Mouse (Mus musculus) forebrain, embryonic 16.5 days (tissue): Measurements from ENCODE around the gene Hist1h2br. TPM values are rescaled to one million over a fixed set of nuclear protein-coding genes. Genes with fewer than 3 reads are reported as not detected.
A peak's percentile ranks its signal among the peaks of the same experiment; 100 is the strongest.
"Not testable (repeated sequence)": the region's sequence is repeated elsewhere in the genome, so short reads cannot be mapped to it uniquely, and the experiment has no call there.

Experiments
- ATAC-seq: fragments of 200-750 bp; cut with Nextera tagmentation; 2 replicates; pipeline ENCODE4 v1.8.0; 2017; ENCODE audit warnings: mild to moderate bottlenecking, moderate library complexity
- H3K27ac ChIP-seq: fragments of 300-500 bp; sonication (generic); 2 replicates; pipeline ENCODE4 v1.5.1; 2014; ENCODE audit warnings: low read length, control low read depth
- H3K27me3 ChIP-seq: fragments of 300-500 bp; sonication (generic); replicated peaks from 2 replicates; pipeline ENCODE4 v1.6.1; 2014; ENCODE audit warnings: low read length; ENCODE audit not compliant: control insufficient read depth, insufficient read depth
- H3K36me3 ChIP-seq: fragments of 300-500 bp; sonication (generic); 2 replicates; pipeline ENCODE4 v1.6.1; 2014; ENCODE audit not compliant: control insufficient read depth, insufficient read depth
- H3K4me1 ChIP-seq: fragments of 300-500 bp; sonication (generic); replicated peaks from 2 replicates; pipeline ENCODE4 v1.6.1; 2014; ENCODE audit warnings: low read length; ENCODE audit not compliant: control insufficient read depth, insufficient read depth
- H3K4me2 ChIP-seq: fragments of 300-500 bp; sonication (generic); 2 replicates; pipeline ENCODE4 v1.6.1; 2014; ENCODE audit warnings: mild to moderate bottlenecking, low read length, control low read depth
- H3K4me3 ChIP-seq: fragments of 300-500 bp; sonication (generic); replicated peaks from 2 replicates; pipeline ENCODE4 v1.5.1; 2014; ENCODE audit warnings: mild to moderate bottlenecking, low read length, control low read depth
- H3K9ac ChIP-seq: fragments of 300-500 bp; sonication (generic); replicated peaks from 2 replicates; pipeline ENCODE4 v1.6.1; 2014; ENCODE audit warnings: low read depth, low read length, control low read depth
- H3K9me3 ChIP-seq: fragments of 300-500 bp; sonication (generic); 2 replicates; pipeline ENCODE4 v1.6.1; 2016; ENCODE audit warnings: low read length; ENCODE audit not compliant: control insufficient read depth
- WGBS: fragments of 180-500 bp; shearing (Covaris S2); extraction: QIAGEN DNeasy Blood & Tissue Kit; methylation state at CpG from one replicate; pipeline ENCODE4 v1.1.7; 2014; 5-methylcytosine and 5-hydroxymethylcytosine counted together
- polyA plus RNA-seq: library from polyadenylated mRNA; unstranded; fragments of >200 nt; fragmentation: Nextera tagmentation; extraction: Ambion mirVana; gene quantifications from 2 replicates; pipeline ENCODE4 v1.2.1, GENCODE M21; 2015

Hist1h2br gene
- polyA plus RNA-seq, 1 experiment from 2014 or later, result 8.3 TPM

GRCm38 (mm10) chr13:21831418-21832394 is 1.8 kb upstream of the Hist1h2br start, which contains the start of gene Hist1h4n:
Hist1h4n (minus strand) TSS chr13:21832196.
- H3K36me3 ChIP-seq, H3K9me3 ChIP-seq, H3K4me1 ChIP-seq, H3K9ac ChIP-seq, H3K27me3 ChIP-seq, H3K27ac ChIP-seq: not testable (repeated sequence)
- under 1% methylated on average over 18 of the region's 58 CpGs for WGBS
- ATAC-seq, result peak; percentile 80
- Histone ChIP-seq H3K4me2 (peak within 1 kb of the TSS; percentile 39), H3K4me3 (peak within 1 kb of the TSS; percentile 22; the same call in 1 of the 2 replicates)

DNA sequence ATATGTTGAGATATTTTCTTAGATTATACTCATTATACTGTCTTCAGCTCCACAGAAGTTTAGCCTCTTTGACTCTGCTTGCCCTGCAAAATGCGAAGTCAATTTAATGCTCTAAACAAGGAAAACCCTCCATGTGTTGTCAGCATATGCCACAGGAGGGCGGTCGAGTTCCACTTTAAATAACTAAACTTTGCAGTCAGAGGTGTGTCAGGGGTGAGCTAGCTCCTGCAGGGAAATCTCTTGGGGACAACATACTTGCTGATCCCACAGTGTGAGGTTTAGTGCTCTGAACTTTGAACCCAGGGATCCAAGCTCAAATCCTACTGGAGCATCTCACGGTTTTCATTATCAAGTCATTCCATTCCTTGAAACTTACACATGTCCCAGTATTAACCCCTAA is 7.0 kb downstream of the Hist1h2br start:
- not testable (repeated sequence) for H3K27me3 ChIP-seq, H3K4me3 ChIP-seq, H3K4me2 ChIP-seq, H3K36me3 ChIP-seq, H3K4me1 ChIP-seq, H3K27ac ChIP-seq, H3K9me3 ChIP-seq, H3K9ac ChIP-seq
- no CpG with 5 or more reads among the region's 4 CpGs for WGBS
- peak; percentile 76 for ATAC-seq

- H3K4me1 ChIP-seq, H3K9me3 ChIP-seq, H3K27ac ChIP-seq, ATAC-seq, H3K4me3 ChIP-seq, H3K9ac ChIP-seq, H3K27me3 ChIP-seq, H3K36me3 ChIP-seq, H3K4me2 ChIP-seq: not testable (repeated sequence)
These were observed 12.8 kb downstream of the Hist1h2br start for GRCm38 (mm10) chr13:21846356-21846755.

- Histone ChIP-seq H3K36me3 (no peaks in the 10 kb centered on the region), H3K4me2 (no peak overlapping the region), H3K9me3 (no peaks in the 10 kb centered on the region), H3K27ac (no peak overlapping the region), H3K4me1 (no peaks in the 10 kb centered on the region), H3K4me3 (no peak overlapping the region), H3K27me3 (no peaks in the 10 kb centered on the region), H3K9ac (no peak overlapping the region)
- ATAC-seq, result no peak
- WGBS, result 16% methylated on average over 8 of the region's 8 CpGs
These were observed 14.3 kb downstream of the Hist1h2br start for GRCm38 (mm10) chr13:21847883-21848282.

DNA sequence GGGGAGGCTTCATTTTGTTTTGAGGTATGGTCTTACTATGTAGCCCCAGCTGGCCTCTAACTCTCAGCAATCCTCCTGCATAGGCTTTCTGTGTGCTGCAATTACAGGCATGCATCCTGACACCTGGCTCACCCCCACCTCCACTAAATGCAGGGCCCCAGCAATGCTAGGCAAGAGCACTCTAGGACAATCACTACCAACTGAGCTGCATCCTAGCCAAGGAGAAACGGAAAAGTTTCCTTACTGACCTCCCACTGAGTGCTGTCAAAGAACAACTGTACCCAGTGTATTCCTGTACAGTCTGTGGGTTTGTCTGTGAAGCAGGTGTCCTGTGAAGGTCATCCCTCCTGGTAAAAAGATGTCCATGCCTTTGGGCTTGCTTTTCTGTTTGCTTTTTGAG is 17.2 kb downstream of the Hist1h2br start:
- H3K4me2 ChIP-seq, H3K27ac ChIP-seq, H3K4me1 ChIP-seq, H3K4me3 ChIP-seq, H3K9ac ChIP-seq, H3K36me3 ChIP-seq, ATAC-seq, H3K27me3 ChIP-seq, H3K9me3 ChIP-seq: not testable (repeated sequence)
- WGBS, result 34% methylated on average over 1 of the region's 1 CpGs

DNA sequence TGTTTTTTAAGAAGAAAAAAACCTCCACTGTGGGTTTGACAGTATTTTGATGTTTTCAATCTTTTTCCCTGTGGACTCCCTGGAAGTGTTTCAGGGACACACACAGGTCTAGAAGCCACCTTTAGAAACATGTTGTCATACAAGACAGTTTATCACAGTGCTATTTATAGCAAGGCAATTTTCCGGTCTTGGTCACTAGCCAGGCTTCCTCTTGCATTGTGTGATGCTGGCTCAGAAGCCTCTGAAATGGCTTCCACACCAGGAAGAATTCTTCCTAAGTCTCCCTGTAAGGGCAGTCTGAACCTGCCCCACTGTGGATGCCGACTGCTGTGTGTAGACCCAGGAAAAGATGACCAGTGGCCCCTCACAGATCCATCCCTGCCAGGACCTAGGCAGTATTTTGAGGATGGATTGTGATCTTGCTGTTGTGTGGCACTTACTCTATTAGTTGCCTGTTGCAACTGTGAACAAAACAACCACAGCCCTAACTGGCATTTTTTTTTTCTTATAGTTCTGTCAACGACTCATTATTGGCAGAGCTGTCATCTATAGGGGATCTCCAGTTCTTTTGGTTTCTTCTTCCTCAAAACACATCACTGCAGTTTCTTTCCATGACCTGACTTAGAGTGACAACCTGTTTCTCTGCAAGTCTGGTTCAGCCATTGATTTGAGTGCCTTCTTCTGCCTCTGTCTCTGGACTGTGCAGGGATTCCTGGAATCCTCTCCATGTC is 18.8 kb downstream of the Hist1h2br start:
- Histone ChIP-seq H3K4me1 (no peaks in the 10 kb centered on the region; the same call in 1 of the 2 replicates), H3K9ac (no peak overlapping the region), H3K27ac (no peak overlapping the region), H3K9me3 (no peaks in the 10 kb centered on the region), H3K27me3 (no peaks in the 10 kb centered on the region), H3K36me3 (no peaks in the 10 kb centered on the region), H3K4me3 (no peak overlapping the region), H3K4me2 (no peak overlapping the region)
- WGBS, result 64% methylated on average over 3 of the region's 3 CpGs
- ATAC-seq, result no peak

DNA sequence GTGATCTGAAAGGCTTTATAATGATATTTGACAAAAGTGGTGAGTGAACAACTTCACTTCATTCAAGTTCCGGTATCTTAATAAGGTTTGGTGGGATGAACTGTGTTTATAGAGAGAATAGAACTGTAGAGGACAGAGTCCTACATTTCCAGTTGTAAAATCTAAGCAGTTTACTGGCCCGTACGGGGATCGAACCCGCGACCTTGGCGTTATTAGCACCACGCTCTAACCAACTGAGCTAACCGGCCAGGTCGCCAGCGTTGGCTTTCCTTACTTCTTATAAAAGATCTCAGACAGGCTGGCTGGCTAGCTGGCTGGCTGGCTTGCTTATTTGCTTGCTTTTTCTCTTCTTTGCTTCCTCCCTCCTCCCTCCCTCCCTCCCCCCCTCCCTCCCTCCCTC is 21.6 kb downstream of the Hist1h2br start:
- no peaks in the 10 kb centered on the region for H3K9me3 ChIP-seq
- peak; percentile 84 for ATAC-seq
- under 1% methylated on average over 11 of the region's 11 CpGs for WGBS

GRCm38 (mm10) chr13:21855698-21856162 is 22.2 kb downstream of the Hist1h2br start:
- Histone ChIP-seq H3K27me3 (no peaks in the 10 kb centered on the region), H3K27ac (no peak overlapping the region), H3K9me3 (no peaks in the 10 kb centered on the region), H3K9ac (peak overlapping the region; percentile 28), H3K4me3 (peak overlapping the region; percentile 37), H3K4me1 (no peaks in the 10 kb centered on the region; the same call in 1 of the 2 replicates), H3K36me3 (no peaks in the 10 kb centered on the region), H3K4me2 (peak overlapping the region; percentile 39)
- peak; percentile 70 for ATAC-seq
- under 1% methylated on average over 15 of the region's 15 CpGs for WGBS

More for the DNA sequence above, 21.6 kb downstream of the Hist1h2br start:
- Histone ChIP-seq H3K27me3 (no peaks in the 10 kb centered on the region), H3K4me3 (peak overlapping the region; percentile 37), H3K4me2 (peak overlapping the region; percentile 39), H3K4me1 (no peaks in the 10 kb centered on the region; the same call in 1 of the 2 replicates), H3K27ac (no peak overlapping the region), H3K36me3 (no peaks in the 10 kb centered on the region), H3K9ac (no peak overlapping the region)

GRCm38 (mm10) chr13:21861608-21862007 is 28.1 kb downstream of the Hist1h2br start:
- no peak for ATAC-seq
- Histone ChIP-seq H3K27ac (no peak overlapping the region), H3K4me2 (no peak overlapping the region), H3K9me3 (no peaks in the 10 kb centered on the region; the same call in 1 of the 2 replicates), H3K36me3 (no peaks in the 10 kb centered on the region), H3K4me3 (no peak overlapping the region), H3K27me3 (no peaks in the 10 kb centered on the region), H3K4me1 (no peaks in the 10 kb centered on the region), H3K9ac (no peak overlapping the region)
- WGBS, result 18% methylated on average over 5 of the region's 5 CpGs
